In genomic region chr5:14025205-14026124, GRCm38 (mm10) we compare ENCODE assay signal across 9 mouse cellular contexts. TPM values are rescaled to one million over a fixed set of nuclear protein-coding genes. Genes with fewer than 3 reads are reported as not detected.
A peak's percentile ranks its signal among the peaks of the same experiment; 100 is the strongest.
DNase-seq lines count a peak whose midpoint lies in the region; ATAC-seq and TF ChIP-seq lines count a peak whose summit lies in the region.
"Had no signal": no experiment of that assay in that cellular context is flagged by ENCODE, and none has a peak within 500 bp of the region (broad histone marks: within the 10 kb centered on the region; RNA-seq: fewer than 3 reads in every experiment).

Gene Sema3e (plus strand): TSS chr5:14025276.

- no peak for ATAC-seq in liver, embryonic 14.5 days (ENCODE audit: insufficient read depth)
- ATAC-seq in neural tube, embryonic 13.5 days (ENCODE audit: low read depth), result peak; percentile 90

- intact Hi-C loops in heart, postnatal 14 days (cut with DNase I), result no loop called here

- 1% methylated on average over 47 of the region's 47 CpGs for WGBS in embryonic facial prominence, embryonic 10.5 days
- 1% methylated on average over 47 of the region's 47 CpGs for whole genome bisulfite sequencing in liver, embryonic 14.5 days (ENCODE audit: insufficient replicate concordance)
- WGBS in neural tube, embryonic 13.5 days, result under 1% methylated on average over 47 of the region's 47 CpGs

- peak; percentile 83 for DNase-seq in heart, adult 11 months
- no peak for DNase-seq in heart, adult 8-10 months (ENCODE audit: low spot score)
- DNase-seq in embryonic facial prominence, embryonic 10.5 days (ENCODE audit: low spot score), result peak; percentile 71
- DNase-seq in heart, postnatal 14 days, result peak; percentile 3 to 7
- DNase-seq in kidney, postnatal 4 days, result peak; percentile 42 to 59
- DNase-seq in liver, embryonic 14.5 days (ENCODE audit: low read depth in 3 of 3, low spot score in 3 of 3), result no peak
- peak; percentile 25 to 63 for DNase-seq in urinary bladder, postnatal 4 days (ENCODE audit: low spot score in 2 of 2)

- peaks cover 29% of the 10 kb centered on the region for H3K27me3 ChIP-seq in embryonic facial prominence, embryonic 10.5 days (replicated peaks; ENCODE audit: low read depth, poor library complexity, severe bottlenecking)
- H3K27me3 ChIP-seq in liver, embryonic 14.5 days (ENCODE audit: control insufficient read depth, insufficient read depth, low read length), result peaks cover 3% of the 10 kb centered on the region
- H3K27me3 ChIP-seq in neural tube, embryonic 13.5 days, result peaks cover 3% of the 10 kb centered on the region; the same call in 1 of the 2 replicates

- 0 out of 2 replicates have a peak within 1 kb of the TSS, but pooled peaks have one; percentile 14 for H3K27ac ChIP-seq in embryonic facial prominence, embryonic 10.5 days (replicated peaks)
- no peak within 1 kb of the TSS for H3K27ac ChIP-seq in liver, embryonic 14.5 days
- no peak within 1 kb of the TSS for H3K27ac ChIP-seq in neural tube, embryonic 13.5 days (replicated peaks)
- H3K27ac ChIP-seq: heart, adult 2 months had no signal

- 0 out of 2 replicates have a peak, but pooled peaks cover 5% of the 10 kb centered on the region for H3K9me3 ChIP-seq in embryonic facial prominence, embryonic 10.5 days
- H3K9me3 ChIP-seq in liver, embryonic 14.5 days (ENCODE audit: control insufficient read depth, low read length), result no peaks in the 10 kb centered on the region
- H3K9me3 ChIP-seq in neural tube, embryonic 13.5 days, result peaks cover 6% of the 10 kb centered on the region; the same call in 1 of the 2 replicates

- H3K9ac ChIP-seq in liver, embryonic 14.5 days (replicated peaks), result no peak within 1 kb of the TSS
- H3K9ac ChIP-seq in neural tube, embryonic 13.5 days, result peak within 1 kb of the TSS; percentile 68

- TF ChIP-seq EP300 in liver, embryonic 14.5 days (IDR thresholded peaks at IDR 0.05; ENCODE audit: low read depth), result no peak

- H3K4me1 ChIP-seq in embryonic facial prominence, embryonic 10.5 days, result peaks cover 5% of the 10 kb centered on the region
- no peaks in the 10 kb centered on the region for H3K4me1 ChIP-seq in liver, embryonic 14.5 days (replicated peaks; ENCODE audit: control insufficient read depth in 2 of 2, insufficient read depth in 2 of 2, low read length in 1 of 2)
- peaks cover 14% of the 10 kb centered on the region for H3K4me1 ChIP-seq in neural tube, embryonic 13.5 days (replicated peaks)

- H3K36me3 ChIP-seq in embryonic facial prominence, embryonic 10.5 days (replicated peaks), result no peaks in the 10 kb centered on the region
- no peaks in the 10 kb centered on the region for H3K36me3 ChIP-seq in liver, embryonic 14.5 days (replicated peaks; ENCODE audit: control insufficient read depth, insufficient read depth, low read depth)
- H3K36me3 ChIP-seq in neural tube, embryonic 13.5 days, result no peaks in the 10 kb centered on the region

- peak within 1 kb of the TSS; percentile 68 for H3K4me3 ChIP-seq in embryonic facial prominence, embryonic 10.5 days
- peak within 1 kb of the TSS; percentile 1 to 17; a peak in 2 of 4 replicates for H3K4me3 ChIP-seq in liver, embryonic 14.5 days (ENCODE audit: insufficient read depth in 1 of 2, low read depth in 2 of 2, low read length in 2 of 2)
- peak within 1 kb of the TSS; percentile 53 for H3K4me3 ChIP-seq in neural tube, embryonic 13.5 days
- H3K4me3 ChIP-seq: heart, adult 2 months had no signal

- TF ChIP-seq CTCF in liver, embryonic 14.5 days (IDR thresholded peaks at IDR 0.05; ENCODE audit: low read depth), result no peak

- H3K4me2 ChIP-seq in liver, embryonic 14.5 days (ENCODE audit: low read depth), result peak within 1 kb of the TSS; percentile 46
- peak within 1 kb of the TSS; percentile 90 for H3K4me2 ChIP-seq in neural tube, embryonic 13.5 days

RNA-seq across cellular contexts. Expression of gene Sema3e, which starts in this region (rescaled TPM):
- total RNA-seq in heart, adult 8-10 months (2022), result under 1 TPM; 0.19 to 0.32 (median 0.23) TPM
- 1.9 and 2.1 TPM in 2 replicates for polyA plus RNA-seq in embryonic facial prominence, embryonic 10.5 days (2016; fragmentation: Nextera tagmentation; extraction: Ambion mirVana)
- under 1 TPM; 0.22 to 0.31 TPM for total RNA-seq in heart, postnatal 14 days (2021)
- 0.01 and 0.02 TPM in 2 replicates for polyA plus RNA-seq in liver, embryonic 14.5 days (2012; rRNA removed)
- polyA plus RNA-seq in liver, embryonic 14.5 days (2014; fragmentation: Nextera tagmentation; extraction: Ambion mirVana), result 0.09 TPM in 1 of 2 replicates, not detected in the other
- polyA plus RNA-seq in neural tube, embryonic 13.5 days (2015; fragmentation: Nextera tagmentation; extraction: Ambion mirVana), result 2.3 and 3.3 TPM in 2 replicates

Comparison
In these comparisons a context has a peak if more than half of its experiments do, and no peak if none do; other contexts are left out.
1. DNase-seq: peak in heart, adult 11 months (single experiment), embryonic facial prominence, embryonic 10.5 days (single experiment), kidney, postnatal 4 days (2 of 2) and urinary bladder, postnatal 4 days (2 of 2); none in heart, adult 8-10 months (single experiment) and liver, embryonic 14.5 days (0 of 3).
2. Peak in DNase-seq in heart, postnatal 14 days; RNA of the gene not detected or under 1 TPM.
3. H3K4me3 ChIP-seq: peak in every context shown above with its lines; median percentile 68 in embryonic facial prominence, embryonic 10.5 days; 53 in neural tube, embryonic 13.5 days; 9 in liver, embryonic 14.5 days.